Mouse (Mus musculus) hematopoietic stem cell, adult 5-6 weeks (primary cell): Measurements from ENCODE around the gene Itpr2. TPM values are rescaled to one million over a fixed set of nuclear protein-coding genes. Genes with fewer than 3 reads are reported as not detected.

Source experiments
- ATAC-seq, 2 experiments: fragments of 125-278 bp in 1 of 2; replicated peaks in 1 of 2; 2 replicates each; pipeline ENCODE4 v1.8.0; 2016 to 2017; ENCODE audit warnings: inconsistent platforms in 2 of 2, mild to moderate bottlenecking in 2 of 2, moderate number of reproducible peaks in 2 of 2, low read depth in 1 of 2, moderate TSS enrichment in 1 of 2; ENCODE audit not compliant: low FRiP score in 2 of 2, poor library complexity in 2 of 2, severe bottlenecking in 2 of 2, insufficient read depth in 1 of 2, low TSS enrichment in 1 of 2
- total RNA-seq: library from RNA; stranded (forward); fragments of 172-1452, 232-1000 nt; gene quantifications from 2 replicates; pipeline ENCODE4 v1.2.3, GENCODE M21; 2017

Itpr2 gene
- total RNA-seq, 1 experiment from 2014 or later, result 30.0 TPM

GRCm38 (mm10) chr6:146246368-146246767, 255.7 kb downstream of the Itpr2 start:
- ATAC-seq, result no peak

DNA sequence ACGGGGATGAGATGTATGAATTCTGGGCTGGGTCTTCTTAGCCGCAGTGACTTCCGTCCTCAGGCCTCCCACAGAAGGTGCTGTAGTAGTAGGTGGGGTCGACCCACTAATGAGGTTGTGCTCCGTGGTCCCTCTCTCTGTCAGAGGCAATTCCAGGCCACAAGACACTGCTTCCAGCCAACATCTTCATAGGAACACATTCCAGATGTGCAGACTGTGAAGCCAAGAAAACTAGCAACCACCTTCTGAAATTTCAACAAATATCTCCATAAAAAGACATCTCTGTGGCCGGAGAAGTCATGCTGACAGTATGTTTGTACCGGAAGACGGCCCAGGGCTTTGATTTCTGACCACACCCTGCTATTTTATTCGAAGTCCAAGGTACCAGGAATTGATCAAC, 256.1 kb downstream of the Itpr2 start:
- no peak for ATAC-seq

GRCm38 (mm10) chr6:146243068-146243467, 259.0 kb downstream of the Itpr2 start:
- ATAC-seq, result no peak

GRCm38 (mm10) chr6:146241336-146241735, 260.7 kb downstream of the Itpr2 start:
- no peak for ATAC-seq

DNA sequence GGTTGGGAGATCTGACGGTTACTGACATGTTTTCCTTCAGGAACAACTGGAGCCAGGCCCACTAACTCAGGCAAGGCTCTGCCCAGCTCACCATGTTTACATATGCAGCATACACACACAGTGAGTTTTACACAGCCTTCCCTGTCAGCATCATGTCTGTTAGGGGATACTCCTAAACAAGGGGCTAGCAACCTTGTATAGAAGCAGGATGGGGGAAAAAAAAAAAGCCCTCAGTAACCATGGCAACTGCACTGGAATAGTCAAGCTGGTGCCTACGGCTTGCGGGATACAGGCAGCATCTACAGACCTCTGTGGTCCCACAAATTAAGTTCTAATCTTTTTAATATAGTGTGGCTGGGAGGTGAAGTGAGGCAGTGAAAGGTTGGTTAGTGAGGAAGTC, 266.9 kb downstream of the Itpr2 start:
- ATAC-seq, result no peak

GRCm38 (mm10) chr6:146234417-146234816, 267.6 kb downstream of the Itpr2 start:
- ATAC-seq, result no peak

DNA sequence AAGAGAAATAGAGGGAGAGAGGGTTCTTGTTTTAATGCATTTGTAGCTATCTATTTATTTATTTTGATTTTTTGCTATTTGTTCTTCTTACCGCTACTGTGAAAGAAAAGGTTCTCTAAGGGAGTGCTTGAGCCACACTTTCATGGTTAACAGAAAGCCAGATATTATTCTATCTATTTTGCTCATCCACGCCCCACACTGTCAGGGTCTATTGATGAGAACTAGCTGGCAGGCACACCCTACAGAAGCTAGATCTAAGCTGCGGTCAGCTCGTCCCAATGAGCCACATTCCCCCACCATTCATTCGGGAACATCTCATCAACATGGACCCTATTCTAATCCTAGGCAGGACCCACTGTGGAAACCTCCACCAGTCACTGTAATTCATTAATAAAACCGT, 271.1 kb downstream of the Itpr2 start:
- no peak for ATAC-seq

DNA sequence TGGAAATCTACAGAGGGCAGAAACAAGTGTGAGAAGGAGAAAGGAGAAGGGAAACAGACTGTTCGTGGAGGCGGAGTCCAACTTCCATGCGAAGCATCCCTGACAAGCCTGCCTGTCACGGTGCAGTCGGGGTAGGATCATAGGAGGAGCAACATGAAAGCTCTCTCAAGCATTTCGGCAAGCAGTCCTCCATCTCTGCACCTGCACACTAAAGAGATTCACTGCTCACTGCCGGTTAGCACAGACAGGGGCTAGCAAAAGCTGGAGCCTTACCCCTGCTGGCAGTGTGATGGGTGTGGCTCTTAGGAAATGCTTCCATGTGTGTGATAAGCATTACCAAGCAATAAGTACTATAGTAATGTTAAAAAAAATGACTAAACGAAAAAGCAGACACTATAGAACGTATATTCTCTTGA, 271.6 kb downstream of the Itpr2 start:
- peak in 1 of 2 experiments; percentile 32; a peak in 1 of 4 replicates for ATAC-seq

- no peak for ATAC-seq
Measured at GRCm38 (mm10) chr6:146229967-146230366, 272.1 kb downstream of the Itpr2 start.

GRCm38 (mm10) chr6:146229519-146229918, 272.5 kb downstream of the Itpr2 start:
- no peak for ATAC-seq

DNA sequence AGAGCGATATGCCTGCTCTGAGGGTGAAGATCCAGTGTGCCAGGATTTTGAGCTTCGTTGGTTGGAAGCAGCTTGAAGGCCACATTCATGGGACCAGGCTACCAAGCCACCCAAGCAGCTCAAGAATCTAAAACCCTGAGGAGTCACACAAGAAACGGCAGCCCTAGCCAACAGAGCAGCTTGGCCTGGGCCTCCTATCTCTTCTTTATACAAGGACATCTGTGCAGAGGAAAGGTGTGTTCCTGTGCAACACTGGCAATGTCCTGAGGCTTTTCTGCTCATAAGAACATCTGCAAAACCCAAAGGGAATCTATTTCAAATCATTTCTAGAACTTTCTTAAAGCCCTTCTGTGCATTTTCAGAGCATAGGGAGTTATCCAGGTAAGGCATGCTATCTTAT, 274.0 kb downstream of the Itpr2 start:
- no peak for ATAC-seq

- ATAC-seq, result 0 out of 4 replicates have a peak, but pooled peaks have one; percentile 12 to 16
Measured at GRCm38 (mm10) chr6:146222403-146223063, 279.5 kb downstream of the Itpr2 start.

DNA sequence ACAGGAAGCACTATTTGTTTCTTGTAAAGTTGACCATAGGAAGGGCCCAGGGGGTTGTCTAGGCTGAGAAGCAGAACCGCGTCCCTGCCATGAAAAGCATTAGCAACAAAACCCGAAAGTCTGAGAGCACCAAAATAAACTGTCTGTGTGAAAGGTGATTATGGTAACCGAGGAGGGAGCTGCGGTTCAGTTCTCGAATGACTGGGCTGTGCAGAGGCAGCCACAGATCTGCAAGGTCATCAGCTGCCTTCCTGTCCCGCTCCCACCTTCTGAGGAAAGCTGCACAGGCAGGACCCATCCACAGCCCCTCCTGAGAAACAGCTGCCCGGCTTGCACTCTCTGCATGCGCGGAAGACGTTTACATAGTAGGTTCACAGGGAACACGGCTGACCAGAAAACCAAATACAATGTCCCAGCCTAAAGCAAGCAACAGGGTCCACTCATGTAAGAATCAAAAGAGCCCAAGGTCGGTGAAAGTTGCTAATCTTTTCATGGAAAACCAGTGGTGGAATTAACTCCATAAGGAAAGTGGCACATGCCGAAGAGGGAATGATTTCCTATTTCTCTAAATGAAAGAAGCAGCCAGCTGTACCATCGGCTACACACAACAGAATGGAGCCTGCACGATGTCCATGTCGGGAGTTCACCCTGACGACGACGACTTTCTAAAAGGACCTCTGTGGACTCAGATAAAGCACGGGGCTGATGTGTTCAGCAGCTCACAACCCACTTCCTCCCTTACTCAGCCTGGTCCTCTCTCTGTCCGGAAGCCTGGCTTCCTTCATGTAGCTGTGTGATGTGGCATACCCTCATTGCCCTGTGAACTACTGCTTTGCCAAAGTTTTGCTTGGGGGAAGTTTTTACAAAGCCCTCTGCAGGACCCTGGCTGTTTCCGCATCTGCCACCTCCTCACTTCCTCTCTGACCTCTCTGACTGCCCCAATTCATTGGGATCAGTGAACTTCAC, 280.4 kb downstream of the Itpr2 start:
- ATAC-seq, result peak; percentile 94 to 96

- ATAC-seq, result no peak
Measured at GRCm38 (mm10) chr6:146220071-146220470, 282.0 kb downstream of the Itpr2 start.

- ATAC-seq, result no peak; a peak in 1 of 4 replicates
Measured at GRCm38 (mm10) chr6:146219534-146219933, 282.5 kb downstream of the Itpr2 start.

- peak in 1 of 2 experiments; percentile 38; a peak in 1 of 4 replicates for ATAC-seq
Measured at GRCm38 (mm10) chr6:146215302-146215701, 286.7 kb downstream of the Itpr2 start.

DNA sequence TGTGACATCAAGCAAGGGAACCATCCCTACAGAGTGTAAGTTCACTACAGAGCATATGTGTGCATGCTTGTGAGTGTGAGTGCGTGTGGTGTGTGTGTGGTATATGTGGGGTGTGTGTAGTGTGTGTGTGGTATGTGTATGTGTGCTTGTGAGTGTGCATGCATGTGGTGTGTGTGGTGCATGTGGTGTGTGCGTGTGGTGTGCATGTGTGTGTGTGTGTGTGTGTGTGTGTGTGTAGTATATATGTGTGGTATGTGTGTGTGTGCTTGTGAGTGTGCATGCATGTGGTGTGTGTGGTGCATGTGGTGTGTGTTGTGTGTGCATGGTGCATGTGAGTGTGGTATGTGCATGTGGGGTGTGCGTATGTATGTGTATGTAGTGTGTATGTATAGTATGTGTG, 289.7 kb downstream of the Itpr2 start:
- no peak for ATAC-seq

DNA sequence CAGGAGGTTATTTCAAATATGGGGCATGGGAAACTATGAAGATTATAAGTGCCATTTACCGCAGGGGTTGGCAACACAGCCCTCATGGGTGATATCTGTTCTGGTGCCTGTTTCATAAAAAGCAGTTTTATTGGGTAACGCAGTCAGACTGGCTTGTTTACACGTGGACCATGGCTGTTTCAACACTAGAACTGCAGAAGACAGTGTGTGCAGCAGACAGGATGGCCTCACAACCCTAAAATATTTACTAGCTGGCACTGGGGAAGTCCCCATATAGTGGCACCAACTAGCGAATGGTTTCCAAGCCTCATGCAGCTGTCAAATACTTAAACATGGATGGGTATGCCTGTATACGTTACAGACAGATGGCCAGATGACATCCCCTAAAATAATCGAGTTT, 290.8 kb downstream of the Itpr2 start:
- peak in 1 of 2 experiments; percentile 21; a peak in 2 of 4 replicates for ATAC-seq
